Mouse (Mus musculus): ENCODE results near the gene Spryd3. TPM values are rescaled to one million over a fixed set of nuclear protein-coding genes. Genes with fewer than 3 reads are reported as not detected.

Spryd3 gene
- total RNA-seq, 1 experiment, result 34.8 TPM

DNA sequence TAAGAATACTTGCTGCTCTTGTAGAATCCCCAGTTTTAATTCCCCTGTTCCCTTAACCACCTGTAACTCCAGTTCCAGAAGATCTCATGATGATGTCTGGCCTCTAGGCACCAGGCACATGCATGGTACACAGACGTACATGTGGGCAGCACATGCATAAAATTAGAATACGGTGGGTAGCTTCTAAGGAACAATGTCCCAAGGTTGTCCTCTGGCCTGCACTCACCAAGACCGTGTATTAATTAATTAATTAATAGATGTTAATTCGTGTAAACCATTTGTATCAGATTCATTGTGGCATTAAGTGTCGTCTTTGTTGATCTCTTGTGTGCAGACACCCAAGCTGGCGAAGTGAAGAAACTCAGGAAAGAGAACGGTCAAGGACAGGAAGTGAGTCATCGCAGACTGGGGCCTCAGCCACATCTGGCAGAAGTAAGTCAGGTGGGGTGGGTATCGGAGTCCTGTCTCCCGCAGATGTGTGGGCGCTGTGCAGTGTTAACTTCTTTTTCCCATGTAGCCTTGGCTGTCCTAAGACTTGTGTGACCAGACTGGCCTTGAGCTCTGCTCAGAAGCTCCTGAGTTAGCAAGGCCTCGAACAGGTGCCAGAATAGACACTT, 44.9 kb downstream of the Spryd3 start:
- Histone ChIP-seq H3K27ac (ENCODE audit: insufficient read depth, low read depth, low read length, poor library complexity, severe bottlenecking) (no peak overlapping the region), H3K4me3 (ENCODE audit: insufficient read depth in 1 of 2, low read depth in 1 of 2, low read length in 2 of 2, poor library complexity in 1 of 2, severe bottlenecking in 1 of 2) (no peak overlapping the region), H3K36me3 (ENCODE audit: control insufficient read depth, insufficient read depth, low read length, poor library complexity, severe bottlenecking) (peaks cover 87% of the 10 kb centered on the region), H3K4me1 (ENCODE audit: control insufficient read depth in 2 of 2, insufficient read depth in 2 of 2, low read length in 2 of 2, poor library complexity in 1 of 2) (peaks cover 0 to 2% of the 10 kb centered on the region in 2 experiments; a peak in 1 of 4 replicates), H3K9ac (ENCODE audit: insufficient read depth, low read depth, low read length, poor library complexity, severe bottlenecking) (no peak overlapping the region), H3K9me3 (ENCODE audit: control insufficient read depth, insufficient read depth, low read depth, low read length) (no peaks in the 10 kb centered on the region)
- in situ Hi-C loops (cut with MboI; ENCODE audit: low sequenced_read_pairs in 2 of 2, unreplicated experiment in 2 of 2), result loop anchor here in 1 of 2 experiments (25.0 kb wide), 1 partner anchor 396 kb away; no protein-coding TSS in a partner anchor
- no peak for DNase-seq (ENCODE audit: low read depth, low spot score)
- TF ChIP-seq CHD2 (IDR thresholded peaks at IDR 0.05; ENCODE audit: low read depth, low read length) (no peak), ZNF384 (IDR thresholded peaks at IDR 0.05; ENCODE audit: low read depth, low read length) (no peak), MAFK (IDR thresholded peaks at IDR 0.05; ENCODE audit: insufficient read depth, low read depth, low read length) (no peak), ZC3H11A (IDR thresholded peaks at IDR 0.05; ENCODE audit: borderline replicate concordance, low read depth, low read length) (no peak), HCFC1 (IDR thresholded peaks at IDR 0.05; ENCODE audit: borderline replicate concordance, insufficient read depth, low read length) (no peak)

DNA sequence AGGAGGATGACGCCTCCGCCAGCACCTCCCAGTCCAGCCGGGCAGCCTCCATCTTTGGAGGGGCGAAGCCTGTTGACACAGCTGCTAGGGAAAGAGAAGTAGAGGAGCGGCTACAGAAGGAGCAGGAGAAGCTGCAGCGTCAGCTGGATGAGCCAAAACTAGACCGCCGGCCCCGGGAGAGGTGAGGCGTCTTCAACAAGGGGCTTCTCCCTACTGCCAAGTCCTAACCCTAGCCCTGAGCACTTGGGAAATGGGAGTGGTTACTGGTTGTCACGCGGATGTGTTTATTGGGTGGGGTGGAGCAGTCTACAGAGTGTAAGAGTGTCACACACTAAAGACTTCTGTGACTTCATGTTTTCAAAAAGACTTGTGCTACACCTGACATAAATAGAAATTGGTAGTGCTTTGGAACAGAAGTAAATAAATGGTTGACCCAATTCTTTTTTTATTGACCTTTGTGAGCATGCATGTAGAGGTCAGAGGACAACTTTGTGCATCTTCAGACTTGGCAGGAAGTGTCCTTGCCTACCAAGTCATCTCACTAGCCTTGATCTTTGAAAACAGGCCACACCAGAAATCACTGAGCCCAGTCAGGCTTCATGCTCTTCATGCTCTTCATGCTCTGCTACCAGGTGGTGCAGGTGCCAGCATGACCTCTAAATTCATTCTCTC, 46.0 kb downstream of the Spryd3 start:
- Histone ChIP-seq H3K36me3 (ENCODE audit: control insufficient read depth, insufficient read depth, low read length, poor library complexity, severe bottlenecking) (peaks cover 83% of the 10 kb centered on the region), H3K27ac (ENCODE audit: insufficient read depth, low read depth, low read length, poor library complexity, severe bottlenecking) (no peak overlapping the region), H3K4me1 (ENCODE audit: control insufficient read depth in 2 of 2, insufficient read depth in 2 of 2, low read length in 2 of 2, poor library complexity in 1 of 2) (peaks cover 0 to under 1% of the 10 kb centered on the region in 2 experiments; a peak in 1 of 4 replicates), H3K9me3 (ENCODE audit: control insufficient read depth, insufficient read depth, low read depth, low read length) (no peaks in the 10 kb centered on the region), H3K9ac (ENCODE audit: insufficient read depth, low read depth, low read length, poor library complexity, severe bottlenecking) (no peak overlapping the region), H3K4me3 (ENCODE audit: insufficient read depth in 1 of 2, low read depth in 1 of 2, low read length in 2 of 2, poor library complexity in 1 of 2, severe bottlenecking in 1 of 2) (no peak overlapping the region)
- TF ChIP-seq CHD2 (IDR thresholded peaks at IDR 0.05; ENCODE audit: low read depth, low read length) (no peak), HCFC1 (IDR thresholded peaks at IDR 0.05; ENCODE audit: borderline replicate concordance, insufficient read depth, low read length) (no peak), ZC3H11A (IDR thresholded peaks at IDR 0.05; ENCODE audit: borderline replicate concordance, low read depth, low read length) (no peak)
- in situ Hi-C loops (cut with MboI; ENCODE audit: low sequenced_read_pairs in 2 of 2, unreplicated experiment in 2 of 2), result loop anchor here (10.0 to 25.0 kb wide), 2 partner anchors 395 to 397 kb away; no protein-coding TSS in a partner anchor
- DNase-seq (ENCODE audit: low read depth, low spot score), result no peak

DNA sequence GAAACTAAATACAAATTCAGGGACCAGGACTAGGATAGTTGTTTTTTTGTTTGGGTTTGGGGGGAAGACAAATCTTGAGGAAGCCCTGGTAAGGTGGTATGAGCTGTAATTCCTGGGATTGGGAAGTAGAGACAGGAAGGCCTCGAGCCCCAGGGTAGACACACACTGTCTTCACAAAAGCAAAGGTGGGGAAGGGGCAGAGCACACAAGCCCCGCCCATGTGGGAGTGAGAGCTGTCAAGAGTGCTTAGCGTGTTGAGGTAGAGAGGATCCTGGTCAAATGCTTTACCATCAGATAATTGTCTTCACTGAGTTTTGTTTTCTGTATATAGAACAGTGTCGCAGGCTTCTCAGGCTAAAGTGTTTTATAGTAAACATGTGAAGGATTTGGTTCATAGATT, 53.0 kb downstream of the Spryd3 start:
- Histone ChIP-seq H3K27ac (ENCODE audit: insufficient read depth, low read depth, low read length, poor library complexity, severe bottlenecking) (no peak overlapping the region), H3K9me3 (ENCODE audit: control insufficient read depth, insufficient read depth, low read depth, low read length) (no peaks in the 10 kb centered on the region), H3K36me3 (ENCODE audit: control insufficient read depth, insufficient read depth, low read length, poor library complexity, severe bottlenecking) (peaks cover 48% of the 10 kb centered on the region), H3K4me1 (ENCODE audit: control insufficient read depth in 2 of 2, insufficient read depth in 2 of 2, low read length in 2 of 2, poor library complexity in 1 of 2) (0 out of 4 replicates have a peak, but pooled peaks cover 0 to 3% of the 10 kb centered on the region in 2 experiments), H3K9ac (ENCODE audit: insufficient read depth, low read depth, low read length, poor library complexity, severe bottlenecking) (no peak overlapping the region), H3K4me3 (ENCODE audit: insufficient read depth in 1 of 2, low read depth in 1 of 2, low read length in 2 of 2, poor library complexity in 1 of 2, severe bottlenecking in 1 of 2) (no peak overlapping the region)
- TF ChIP-seq MAFK (IDR thresholded peaks at IDR 0.05; ENCODE audit: insufficient read depth, low read depth, low read length), result no peak
- no peak for TF ChIP-seq HCFC1 (IDR thresholded peaks at IDR 0.05; ENCODE audit: borderline replicate concordance, insufficient read depth, low read length)
- TF ChIP-seq ZNF384 (IDR thresholded peaks at IDR 0.05; ENCODE audit: low read depth, low read length), result no peak
- no peak for TF ChIP-seq ZC3H11A (IDR thresholded peaks at IDR 0.05; ENCODE audit: borderline replicate concordance, low read depth, low read length)
- TF ChIP-seq CHD2 (IDR thresholded peaks at IDR 0.05; ENCODE audit: low read depth, low read length), result no peak
- in situ Hi-C loops (cut with MboI; ENCODE audit: low sequenced_read_pairs in 2 of 2, unreplicated experiment in 2 of 2), result loop anchor here (10.0 to 25.0 kb wide), 2 partner anchors 402 to 404 kb away; no protein-coding TSS in a partner anchor
- DNase-seq (ENCODE audit: low read depth, low spot score), result no peak

DNA sequence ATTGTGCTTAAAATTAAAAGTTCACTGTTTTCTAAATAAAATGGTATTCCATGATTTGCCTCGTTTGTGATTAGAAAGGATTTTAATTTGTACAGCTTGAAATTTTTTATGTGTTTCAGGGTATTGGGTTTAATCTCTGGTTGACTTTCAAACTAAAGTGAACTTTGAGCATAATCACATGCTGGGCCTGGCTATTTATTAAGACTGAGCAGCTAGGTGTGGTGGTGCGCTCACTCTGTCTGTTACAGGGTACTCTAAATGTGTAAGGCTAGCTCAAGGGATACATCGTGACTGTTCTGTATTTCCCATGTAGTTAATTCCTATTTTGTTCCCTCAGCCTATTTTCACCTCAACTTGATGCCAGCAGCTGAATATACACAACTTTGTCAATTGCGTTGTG, 53.9 kb downstream of the Spryd3 start:
- Histone ChIP-seq H3K36me3 (ENCODE audit: control insufficient read depth, insufficient read depth, low read length, poor library complexity, severe bottlenecking) (peaks cover 41% of the 10 kb centered on the region), H3K4me1 (ENCODE audit: control insufficient read depth in 2 of 2, insufficient read depth in 2 of 2, low read length in 2 of 2, poor library complexity in 1 of 2) (0 out of 4 replicates have a peak, but pooled peaks cover 0 to 3% of the 10 kb centered on the region in 2 experiments), H3K9me3 (ENCODE audit: control insufficient read depth, insufficient read depth, low read depth, low read length) (no peaks in the 10 kb centered on the region), H3K27ac (ENCODE audit: insufficient read depth, low read depth, low read length, poor library complexity, severe bottlenecking) (no peak overlapping the region; the same call in 1 of the 2 replicates), H3K4me3 (ENCODE audit: insufficient read depth in 1 of 2, low read depth in 1 of 2, low read length in 2 of 2, poor library complexity in 1 of 2, severe bottlenecking in 1 of 2) (no peak overlapping the region), H3K9ac (ENCODE audit: insufficient read depth, low read depth, low read length, poor library complexity, severe bottlenecking) (no peak overlapping the region)
- TF ChIP-seq HCFC1 (IDR thresholded peaks at IDR 0.05; ENCODE audit: borderline replicate concordance, insufficient read depth, low read length), result no peak
- no peak for TF ChIP-seq MAFK (IDR thresholded peaks at IDR 0.05; ENCODE audit: insufficient read depth, low read depth, low read length)
- TF ChIP-seq ZNF384 (IDR thresholded peaks at IDR 0.05; ENCODE audit: low read depth, low read length), result no peak
- no peak for TF ChIP-seq ZC3H11A (IDR thresholded peaks at IDR 0.05; ENCODE audit: borderline replicate concordance, low read depth, low read length)
- TF ChIP-seq CHD2 (IDR thresholded peaks at IDR 0.05; ENCODE audit: low read depth, low read length), result no peak
- in situ Hi-C loops (cut with MboI; ENCODE audit: low sequenced_read_pairs in 2 of 2, unreplicated experiment in 2 of 2), result loop anchor here (10.0 to 25.0 kb wide), 2 partner anchors 403 to 405 kb away; no protein-coding TSS in a partner anchor
- DNase-seq (ENCODE audit: low read depth, low spot score), result no peak

Measured in ES-E14 (cell line).